Mouse (Mus musculus) E14TG2a.4 (cell line): Measurements from ENCODE around the gene Nfya.

ENCODE experiments used
- CTCF ChIP-seq: conservative IDR thresholded peaks from 2 replicates; pipeline ENCODE4 v1.5.1; 2014; ENCODE audit warnings: low read length
- POU5F1 ChIP-seq: IDR thresholded peaks from 2 replicates; pipeline ENCODE4 v1.6.1; 2014; ENCODE audit warnings: low read length, borderline replicate concordance

DNA sequence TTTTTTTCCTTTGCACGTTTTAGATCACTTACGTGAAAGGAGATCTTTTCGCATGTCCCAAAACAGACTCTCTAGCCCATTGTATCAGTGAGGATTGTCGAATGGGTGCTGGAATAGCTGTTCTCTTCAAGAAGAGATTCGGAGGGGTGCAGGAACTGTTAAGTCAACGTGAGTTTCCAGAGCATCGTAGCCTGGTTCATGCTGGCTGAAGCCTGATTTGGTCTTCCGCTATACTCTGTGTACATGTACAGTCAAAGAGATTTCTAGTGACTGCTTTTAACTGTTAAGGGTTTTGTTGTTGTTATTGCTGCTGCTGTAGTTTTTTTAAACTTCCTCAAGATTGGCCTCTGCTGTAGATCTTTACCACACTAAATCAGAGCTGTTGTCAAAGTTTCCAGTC lies 1.5 kb upstream of the Nfya start:
- TF ChIP-seq CTCF (no peak), POU5F1 (no peak)
